Mouse (Mus musculus) neural tube, embryonic 14.5 days (tissue): Measurements from ENCODE around the gene Rdh12. TPM values are rescaled to one million over a fixed set of nuclear protein-coding genes. Genes with fewer than 3 reads are reported as not detected.
A peak's percentile ranks its signal among the peaks of the same experiment; 100 is the strongest.

ENCODE experiments used
- ATAC-seq: fragments of 200-750 bp; cut with Nextera tagmentation; 2 replicates; pipeline ENCODE4 v1.8.0; 2017; ENCODE audit warnings: low read depth, mild to moderate bottlenecking, moderate TSS enrichment, moderate library complexity
- H3K27ac ChIP-seq: fragments of 300-500 bp; sonication (generic); 2 replicates; pipeline ENCODE4 v1.5.1; 2014; ENCODE audit warnings: low read depth, mild to moderate bottlenecking, control low read depth, low read length, moderate library complexity, mixed read lengths
- H3K27me3 ChIP-seq: fragments of 300-500 bp; sonication (generic); 2 replicates; pipeline ENCODE4 v1.6.1; 2014; ENCODE audit warnings: low read length; ENCODE audit not compliant: control insufficient read depth, insufficient read depth
- H3K36me3 ChIP-seq: fragments of 300-500 bp; sonication (generic); 2 replicates; pipeline ENCODE4 v1.6.1; 2014; ENCODE audit warnings: low read length, mixed read lengths; ENCODE audit not compliant: control insufficient read depth, insufficient read depth
- H3K4me1 ChIP-seq: fragments of 300-500 bp; sonication (generic); 2 replicates; pipeline ENCODE4 v1.6.1; 2014; ENCODE audit warnings: low read length; ENCODE audit not compliant: control insufficient read depth, insufficient read depth
- H3K4me2 ChIP-seq: fragments of 300-500 bp; sonication (generic); 2 replicates; pipeline ENCODE4 v1.6.1; 2014; ENCODE audit warnings: mild to moderate bottlenecking, low read depth, low read length, control low read depth
- H3K4me3 ChIP-seq: fragments of 300-500 bp; sonication (generic); 2 replicates; pipeline ENCODE4 v1.5.1; 2014; ENCODE audit warnings: low read depth, low read length, control low read depth, mixed read lengths
- H3K9ac ChIP-seq: fragments of 300-500 bp; sonication (generic); replicated peaks from 2 replicates; pipeline ENCODE4 v1.6.1; 2014; ENCODE audit warnings: low read depth, mild to moderate bottlenecking, control low read depth, low read length, mixed read lengths
- H3K9me3 ChIP-seq: fragments of 300-500 bp; sonication (generic); 2 replicates; pipeline ENCODE4 v1.6.1; 2016; ENCODE audit warnings: low read length; ENCODE audit not compliant: control insufficient read depth
- WGBS: fragments of 180-500 bp; shearing (Covaris S2); extraction: QIAGEN DNeasy Blood & Tissue Kit; methylation state at CpG from one replicate; pipeline ENCODE4 v1.1.7; 2014; 5-methylcytosine and 5-hydroxymethylcytosine counted together
- polyA plus RNA-seq: library from polyadenylated mRNA; unstranded; fragments of >200 nt; fragmentation: Nextera tagmentation; extraction: Ambion mirVana; gene quantifications from 2 replicates; pipeline ENCODE4 v1.2.1, GENCODE M21; 2014

The Rdh12 gene
- 1.0 TPM in 2 replicates for polyA plus RNA-seq

- Histone ChIP-seq H3K9ac (peak within 1 kb of the TSS; percentile 4; the same call in 1 of the 2 replicates), H3K27ac (no peak within 1 kb of the TSS), H3K4me2 (peak within 1 kb of the TSS; percentile 51), H3K4me3 (peak within 1 kb of the TSS; percentile 26), H3K36me3 (no peaks in the 10 kb centered on the region), H3K27me3 (no peaks in the 10 kb centered on the region), H3K4me1 (no peaks in the 10 kb centered on the region), H3K9me3 (no peaks in the 10 kb centered on the region)
- WGBS, result 7% methylated on average over 13 of the region's 13 CpGs
- ATAC-seq, result peak; percentile 56; the same call in 1 of the 2 replicates
Measured at GRCm38 (mm10) chr12:79208703-79209464, at the start of gene Rdh12. Gene Rdh12, plus strand, starts transcription at chr12:79208914.

GRCm38 (mm10) chr12:79162876-79163275, 45.8 kb upstream of the Rdh12 start:
- 95% methylated on average over 3 of the region's 3 CpGs for WGBS
- Histone ChIP-seq H3K36me3 (peaks cover 58% of the 10 kb centered on the region), H3K4me2 (no peak overlapping the region)

GRCm38 (mm10) chr12:79169173-79169572, 39.5 kb upstream of the Rdh12 start:
- H3K9ac ChIP-seq, result no peak overlapping the region
- no peak overlapping the region for H3K4me2 ChIP-seq
- no peaks in the 10 kb centered on the region for H3K27me3 ChIP-seq
- no peak for ATAC-seq
- H3K4me1 ChIP-seq, result peaks cover 9% of the 10 kb centered on the region
- H3K27ac ChIP-seq, result no peak overlapping the region
- H3K9me3 ChIP-seq, result no peaks in the 10 kb centered on the region
- peaks cover 7% of the 10 kb centered on the region for H3K36me3 ChIP-seq
- no peak overlapping the region for H3K4me3 ChIP-seq

More at GRCm38 (mm10) chr12:79162876-79163275, 45.8 kb upstream of the Rdh12 start:
- ATAC-seq, result no peak
- H3K27ac ChIP-seq, result no peak overlapping the region
- no peaks in the 10 kb centered on the region for H3K9me3 ChIP-seq
- no peak overlapping the region for H3K9ac ChIP-seq
- no peak overlapping the region for H3K4me3 ChIP-seq
- H3K4me1 ChIP-seq, result no peaks in the 10 kb centered on the region
- H3K27me3 ChIP-seq, result no peaks in the 10 kb centered on the region

- Histone ChIP-seq H3K4me2 (no peak overlapping the region), H3K9ac (no peak overlapping the region), H3K36me3 (peaks cover 5% of the 10 kb centered on the region), H3K9me3 (no peaks in the 10 kb centered on the region), H3K27ac (no peak overlapping the region), H3K4me3 (no peak overlapping the region), H3K4me1 (peaks cover 9% of the 10 kb centered on the region), H3K27me3 (no peaks in the 10 kb centered on the region)
- ATAC-seq, result no peak
- 63% methylated on average over 3 of the region's 3 CpGs for WGBS
Measured at GRCm38 (mm10) chr12:79170421-79170820, 38.3 kb upstream of the Rdh12 start.

- Histone ChIP-seq H3K27me3 (no peaks in the 10 kb centered on the region), H3K36me3 (peaks cover 12% of the 10 kb centered on the region), H3K4me2 (peak overlapping the region; percentile 55), H3K27ac (no peak overlapping the region), H3K9me3 (no peaks in the 10 kb centered on the region), H3K4me1 (peaks cover 9% of the 10 kb centered on the region), H3K9ac (peak overlapping the region; percentile 77), H3K4me3 (peak overlapping the region; percentile 85)
- no peak for ATAC-seq
- WGBS, result 34% methylated on average over 12 of the region's 12 CpGs
Measured at GRCm38 (mm10) chr12:79171269-79171995, 37.3 kb upstream of the Rdh12 start.

DNA sequence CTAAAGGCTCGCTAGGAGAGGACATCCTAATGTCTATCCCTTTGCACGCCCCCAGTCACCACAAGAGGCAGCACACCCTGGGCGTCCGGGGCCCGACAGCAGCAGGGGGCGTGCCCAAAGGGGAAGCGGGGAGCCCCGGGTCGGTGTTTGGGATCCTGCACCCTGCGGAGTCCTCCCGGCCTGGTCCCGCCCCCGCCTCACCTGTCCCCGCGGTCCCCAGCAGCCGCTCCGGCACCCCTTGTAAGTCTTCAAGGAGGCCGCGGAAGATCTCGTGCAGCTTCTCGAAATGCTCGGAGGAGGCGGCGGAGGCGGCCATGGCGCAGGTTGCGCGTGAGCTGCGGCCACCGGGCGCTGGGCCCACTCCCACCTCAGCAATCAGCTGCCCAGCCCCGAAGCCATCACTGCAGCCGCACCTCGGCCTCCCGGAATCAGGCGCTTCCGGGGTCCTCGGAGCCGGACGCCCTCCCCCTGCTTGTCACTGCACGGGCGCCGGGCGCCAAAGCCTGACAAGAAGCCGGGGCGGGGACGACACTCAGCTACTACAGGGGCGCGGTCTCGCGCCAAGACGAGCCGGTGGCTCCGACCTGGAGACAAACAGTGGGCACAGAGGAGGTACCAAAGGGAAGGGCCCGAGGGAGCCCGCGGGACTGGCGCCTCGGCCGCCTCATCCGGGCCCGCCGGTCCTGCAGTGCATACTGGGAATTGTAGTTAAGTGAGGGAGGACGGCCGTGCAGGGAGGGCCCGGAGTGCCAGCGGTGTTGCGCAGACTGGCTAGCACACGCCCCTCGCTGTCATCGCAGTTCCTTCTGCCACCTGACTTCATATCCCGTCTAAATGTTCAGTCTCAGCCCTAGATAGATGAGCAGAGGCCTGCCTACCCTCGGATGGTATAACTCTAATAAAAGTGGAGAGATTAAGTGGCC, 36.4 kb upstream of the Rdh12 start, which contains the start of gene Vti1b:
TSS of gene Vti1b (minus strand) at position 649 of the 923 bp plus-strand sequence.
- WGBS, result under 1% methylated on average over 61 of the region's 73 CpGs
- no peaks in the 10 kb centered on the region for H3K9me3 ChIP-seq
- H3K9ac ChIP-seq, result peak within 1 kb of the TSS; percentile 77
- peak; percentile 98 for ATAC-seq
- peak within 1 kb of the TSS; percentile 55 for H3K4me2 ChIP-seq
- peak within 1 kb of the TSS; percentile 85 for H3K4me3 ChIP-seq
- H3K27ac ChIP-seq, result peak within 1 kb of the TSS; percentile 97
- no peaks in the 10 kb centered on the region for H3K27me3 ChIP-seq
- H3K4me1 ChIP-seq, result peaks cover 9% of the 10 kb centered on the region
- peaks cover 12% of the 10 kb centered on the region for H3K36me3 ChIP-seq

DNA sequence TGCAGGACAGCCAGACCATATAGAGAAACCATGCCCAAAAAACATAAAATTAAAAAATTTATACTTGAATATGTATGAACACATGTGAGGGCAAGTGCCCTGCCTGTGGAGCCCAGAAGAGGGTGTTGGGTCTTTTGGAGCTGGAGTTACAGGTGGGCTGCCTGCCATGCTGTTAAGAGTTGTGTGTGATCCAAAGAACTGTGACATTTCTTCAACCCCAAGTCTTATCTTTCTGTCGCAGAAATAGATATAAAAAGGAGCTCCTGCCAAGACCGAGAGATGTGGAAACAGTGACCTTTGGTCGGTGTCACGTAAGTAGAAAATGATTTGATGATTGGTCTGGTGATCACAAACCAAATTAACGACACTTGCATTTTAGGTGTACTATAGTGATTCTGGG, 35.0 kb upstream of the Rdh12 start:
- Histone ChIP-seq H3K9me3 (no peaks in the 10 kb centered on the region), H3K36me3 (peaks cover 12% of the 10 kb centered on the region), H3K4me1 (peaks cover 9% of the 10 kb centered on the region), H3K4me3 (no peak overlapping the region), H3K27me3 (no peaks in the 10 kb centered on the region), H3K9ac (no peak overlapping the region), H3K27ac (no peak overlapping the region), H3K4me2 (no peak overlapping the region)
- no peak for ATAC-seq
- 86% methylated on average over 5 of the region's 5 CpGs for WGBS

GRCm38 (mm10) chr12:79175998-79176397, 32.7 kb upstream of the Rdh12 start:
- H3K4me2 ChIP-seq, result no peak overlapping the region
- H3K4me1 ChIP-seq, result peaks cover 7% of the 10 kb centered on the region
- H3K27me3 ChIP-seq, result no peaks in the 10 kb centered on the region
- no peak overlapping the region for H3K9ac ChIP-seq
- no peak overlapping the region for H3K27ac ChIP-seq
- peaks cover 12% of the 10 kb centered on the region for H3K36me3 ChIP-seq
- H3K4me3 ChIP-seq, result no peak overlapping the region
- no peaks in the 10 kb centered on the region for H3K9me3 ChIP-seq
- WGBS, result 93% methylated on average over 5 of the region's 5 CpGs
- no peak for ATAC-seq
